Mouse (Mus musculus) frontal cortex, adult (tissue): ENCODE data around the gene Tmem97.
"Not testable (repeated sequence)": the region's sequence is repeated elsewhere in the genome, so short reads cannot be mapped to it uniquely, and the experiment has no call there.

Experiments
- ATAC-seq: cut with Nextera tagmentation; 2 replicates; pipeline ENCODE4 v1.9.2; 2017; ENCODE audit warnings: mild to moderate bottlenecking, moderate library complexity, mixed read lengths; ENCODE audit not compliant: low TSS enrichment

Tmem97 gene

DNA sequence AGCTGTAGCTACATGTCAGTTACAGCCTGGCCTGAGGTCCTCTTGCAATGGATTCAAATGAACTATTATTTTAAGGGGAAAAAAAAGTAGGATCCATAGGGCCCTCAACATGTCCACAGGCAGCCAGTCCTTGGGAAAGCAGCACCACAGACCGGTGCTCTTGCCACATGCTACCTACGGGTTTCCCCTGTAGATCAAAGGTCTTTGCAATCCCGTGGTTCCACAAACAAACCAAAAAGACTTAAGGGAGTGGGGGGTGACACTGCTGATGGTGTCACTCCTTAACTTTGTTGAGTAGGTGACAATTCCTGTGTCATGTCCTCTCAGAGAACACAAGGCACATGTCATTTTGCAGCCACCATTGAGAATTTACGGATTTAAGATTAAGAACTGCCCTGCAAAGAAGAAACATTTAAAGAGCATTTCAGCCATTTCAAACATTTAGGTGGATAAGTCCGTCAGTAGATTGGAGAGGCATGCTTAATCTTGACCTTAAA is 1.0 kb downstream of the Tmem97 start:
- ATAC-seq: no peak

DNA sequence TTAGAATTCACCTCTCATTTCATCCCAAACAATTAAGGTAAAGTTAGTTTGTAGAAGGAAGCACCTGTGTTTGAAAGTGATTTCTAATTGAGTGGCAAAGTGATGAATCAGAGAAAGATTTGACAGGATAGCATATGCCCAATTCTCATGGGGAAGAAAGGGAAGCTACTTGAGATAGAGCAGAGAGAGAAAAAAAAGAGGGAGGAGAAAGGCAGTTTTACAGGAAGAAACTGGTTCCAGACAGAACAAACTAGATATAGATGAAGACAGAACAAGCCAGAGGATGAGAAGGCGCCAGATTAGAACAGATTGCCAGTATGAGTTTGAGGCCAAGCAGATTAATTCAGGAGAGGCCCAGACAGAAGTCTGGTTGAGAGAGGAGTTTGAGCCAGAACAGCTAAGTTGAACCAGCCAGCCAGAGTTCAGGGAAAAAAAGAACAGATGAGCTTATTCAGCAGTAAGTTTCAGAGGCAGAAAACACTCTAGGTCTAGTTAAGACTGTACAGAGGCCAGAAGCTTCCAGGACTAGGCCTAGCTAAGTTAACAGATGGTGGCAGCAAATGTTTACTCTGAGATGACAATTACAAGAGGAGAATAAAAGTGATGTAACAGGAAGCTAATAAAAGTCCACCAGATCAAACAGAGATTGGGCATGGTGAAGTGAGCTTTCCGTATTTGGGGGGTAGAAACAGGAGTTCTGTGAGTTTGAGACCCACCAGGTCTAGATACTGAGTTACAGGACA is 2.7 kb downstream of the Tmem97 start:
- ATAC-seq: no peak

DNA sequence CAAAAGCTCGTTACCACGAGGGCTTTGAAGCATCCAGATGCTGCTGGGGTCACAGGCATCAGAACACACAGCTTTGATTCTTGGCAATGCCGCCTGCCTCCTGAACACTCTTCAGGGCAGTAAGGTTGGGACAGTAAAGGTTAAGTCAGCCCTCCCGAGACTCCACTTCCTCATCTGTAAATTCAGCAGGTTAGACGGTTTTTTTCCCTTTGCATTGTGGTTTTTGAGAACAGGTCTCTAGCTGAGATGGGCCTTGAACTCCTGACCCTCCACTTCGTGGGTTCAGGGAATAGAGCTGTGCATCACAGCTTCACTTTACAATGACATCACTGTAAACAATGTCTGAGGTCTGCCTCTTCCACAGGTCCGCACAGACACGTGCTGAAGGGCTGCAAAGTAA is 5.4 kb downstream of the Tmem97 start:
- no peak for ATAC-seq

DNA sequence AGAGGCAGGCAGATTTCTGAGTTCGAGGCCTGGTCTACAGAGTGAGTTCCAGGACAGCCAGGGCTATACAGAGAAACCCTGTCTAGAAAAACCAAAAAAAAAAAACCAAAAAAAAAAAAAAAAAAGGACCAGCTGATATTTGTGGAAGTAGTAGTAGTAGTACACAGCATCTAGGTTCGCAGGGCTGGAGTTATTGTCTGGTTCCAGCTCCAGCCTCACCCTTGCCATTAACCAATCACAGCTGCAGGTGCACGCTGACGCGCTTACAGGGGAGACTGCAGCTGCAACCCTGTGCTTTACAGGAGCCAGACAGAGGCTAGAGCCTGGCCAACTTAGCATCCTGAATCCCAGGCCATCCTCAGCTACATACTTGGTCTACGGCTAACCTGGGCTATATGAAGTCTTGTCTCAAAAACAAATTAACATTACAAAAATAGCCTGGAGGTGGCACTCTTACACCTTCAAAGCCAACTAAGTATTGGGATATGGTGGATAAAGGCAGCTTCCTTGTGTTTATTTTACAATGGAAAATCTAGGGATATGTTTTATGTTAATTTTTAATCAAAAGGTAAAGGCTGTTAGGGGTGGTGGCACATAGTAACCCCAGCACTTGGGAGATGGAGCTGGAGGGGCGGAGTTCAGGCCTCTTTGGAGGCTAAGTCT is 6.0 kb downstream of the Tmem97 start:
- no peak for ATAC-seq

DNA sequence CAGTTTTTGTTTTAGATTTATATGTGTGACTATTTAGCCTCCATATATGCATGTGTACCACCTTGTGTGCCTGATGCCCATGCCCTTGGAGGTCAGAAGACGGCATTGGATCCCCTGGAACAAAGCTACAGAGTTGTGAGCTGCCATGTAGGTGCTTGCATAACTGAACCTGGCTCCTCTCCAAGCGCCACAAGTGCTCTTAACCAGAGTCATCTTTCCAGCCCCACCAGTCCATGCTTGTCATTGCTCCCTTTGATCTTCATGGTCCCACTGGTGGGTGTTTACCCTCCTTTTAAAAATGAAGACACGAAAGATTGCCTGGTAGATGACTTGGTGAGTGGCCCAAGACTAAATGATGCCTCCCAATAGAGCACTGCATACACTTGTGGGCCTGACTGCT is 10.2 kb downstream of the Tmem97 start:
- ATAC-seq: no peak

DNA sequence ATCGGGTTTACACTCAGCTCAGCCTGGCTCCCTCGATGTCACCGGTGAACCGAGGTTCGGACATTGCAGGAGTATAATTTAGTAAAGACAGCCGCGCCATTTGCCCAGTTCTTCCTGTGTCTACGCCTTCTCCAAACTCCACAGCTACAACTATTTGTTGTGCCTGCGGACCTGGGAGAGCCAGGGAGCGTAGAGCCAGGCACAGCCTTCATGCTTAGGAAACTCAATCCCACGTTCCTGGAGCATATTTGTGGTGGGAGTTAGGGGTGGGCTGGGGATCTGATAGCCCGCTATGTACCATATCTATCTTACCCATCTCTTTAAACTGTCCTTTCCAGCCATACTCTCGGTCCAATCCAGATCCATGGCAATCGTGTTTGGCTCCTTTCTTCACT is 13.9 kb downstream of the Tmem97 start:
- no peak; the same call in 1 of the 2 replicates for ATAC-seq

DNA sequence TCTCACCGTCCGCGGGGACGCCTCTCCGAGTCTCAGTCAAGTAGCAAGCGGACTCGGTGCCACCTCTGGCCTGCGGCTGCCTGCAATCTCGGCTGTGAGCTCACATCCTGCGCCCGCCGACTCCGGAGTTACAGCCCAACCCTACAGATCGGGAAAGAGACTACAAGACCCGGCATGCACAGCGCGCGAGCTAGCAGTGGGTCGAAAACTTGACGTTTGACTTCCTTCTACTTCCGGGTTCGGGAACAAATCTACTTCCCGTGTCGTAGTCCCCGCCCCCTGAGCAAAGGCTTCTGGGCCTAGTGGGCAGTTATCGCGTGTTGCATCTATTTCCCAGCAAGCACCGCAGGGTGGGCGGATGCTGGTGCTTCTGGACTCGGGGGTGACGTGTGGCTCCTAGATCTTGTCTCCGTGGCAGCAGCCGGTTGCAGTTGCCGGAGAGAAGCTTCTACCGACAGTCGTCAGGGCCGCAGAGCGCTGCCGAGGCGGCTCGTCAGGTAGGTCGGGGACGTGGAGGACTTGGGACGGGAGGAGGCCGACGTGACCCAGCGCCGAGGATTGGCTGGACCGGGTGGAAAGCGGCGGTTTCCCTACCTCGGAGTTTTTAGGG is 14.4 kb downstream of the Tmem97 start, which contains the start of the genes Tnfaip1 and Ift20:
Tnfaip1 (minus strand) TSS at position 253 of the 610 bp plus-strand sequence.
Ift20 (plus strand) TSS at position 282 of the 610 bp plus-strand sequence.
- ATAC-seq: peak; percentile 96

DNA sequence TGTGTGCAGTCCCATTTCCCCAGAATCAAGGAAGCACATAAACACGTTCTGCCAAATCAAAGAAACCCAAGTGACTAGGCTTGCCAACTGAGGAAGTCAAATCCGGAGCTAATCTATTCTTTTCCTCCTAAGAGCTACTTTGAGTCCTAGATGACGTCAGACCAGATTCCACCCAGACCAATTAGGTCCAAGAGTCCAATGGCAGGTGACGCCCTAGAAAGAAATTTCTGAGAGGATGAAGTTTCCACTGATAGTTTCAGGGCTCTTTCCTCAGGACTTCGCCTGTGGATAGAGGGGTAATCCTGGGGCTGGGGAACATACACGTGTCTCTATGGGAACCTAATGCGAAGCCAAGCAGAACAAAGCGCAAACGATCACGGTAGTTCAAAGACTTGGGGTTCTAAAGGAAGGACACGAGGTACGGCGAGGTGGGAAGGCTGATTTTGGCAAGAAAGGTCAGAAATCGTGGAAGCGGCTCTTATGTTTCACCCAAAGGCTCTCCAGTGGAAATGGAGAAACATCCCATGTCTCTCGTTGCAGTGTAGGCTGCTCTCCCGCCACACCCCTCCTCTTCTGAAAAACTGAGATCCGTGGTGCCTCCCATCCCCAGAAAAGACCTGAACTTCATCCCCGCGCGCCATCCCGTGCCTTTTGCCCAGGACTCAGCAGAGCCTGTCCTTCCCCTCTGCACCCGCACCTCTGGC is 15.0 kb downstream of the Tmem97 start:
- 0 out of 2 replicates have a peak, but pooled peaks have one; percentile 9 for ATAC-seq

DNA sequence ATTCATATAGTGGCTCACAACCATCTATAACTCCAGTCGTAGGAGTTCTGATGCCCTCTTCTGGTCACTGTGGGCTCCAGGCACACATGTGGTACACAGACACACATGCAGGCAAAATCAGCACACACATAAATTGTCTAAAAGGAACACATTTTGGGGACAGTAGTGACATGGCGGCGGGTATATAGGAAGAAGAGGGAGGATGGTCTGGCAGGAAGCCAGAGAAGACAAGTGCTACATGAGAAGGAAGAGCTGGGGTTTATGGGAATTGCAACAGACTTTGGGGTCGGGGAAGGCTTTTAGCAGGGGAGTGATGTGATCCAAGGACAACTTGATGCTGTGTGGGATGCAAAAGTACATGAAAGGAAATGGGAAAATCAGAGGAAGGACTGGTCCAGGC is 16.1 kb downstream of the Tmem97 start:
- no peak for ATAC-seq

DNA sequence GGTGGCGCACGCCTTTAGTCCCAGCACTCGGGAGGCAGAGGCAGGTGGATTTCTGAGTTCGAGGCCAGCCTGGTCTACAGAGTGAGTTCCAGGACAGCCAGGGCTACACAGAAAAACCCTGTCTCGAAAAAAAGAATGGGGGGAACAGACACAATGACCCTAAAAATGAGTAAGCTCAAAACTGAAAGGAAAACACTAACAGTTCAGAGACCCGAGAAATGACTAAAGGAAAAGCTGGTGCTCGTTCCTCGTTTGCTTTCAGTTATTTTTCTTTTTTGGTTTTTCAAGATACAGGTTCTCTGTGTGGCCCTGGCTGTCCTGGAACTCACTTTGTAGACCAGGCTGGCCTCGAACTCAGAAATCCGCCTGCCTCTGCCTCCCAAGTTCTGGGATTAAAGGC is 19.1 kb downstream of the Tmem97 start:
- ATAC-seq: not testable (repeated sequence)

DNA sequence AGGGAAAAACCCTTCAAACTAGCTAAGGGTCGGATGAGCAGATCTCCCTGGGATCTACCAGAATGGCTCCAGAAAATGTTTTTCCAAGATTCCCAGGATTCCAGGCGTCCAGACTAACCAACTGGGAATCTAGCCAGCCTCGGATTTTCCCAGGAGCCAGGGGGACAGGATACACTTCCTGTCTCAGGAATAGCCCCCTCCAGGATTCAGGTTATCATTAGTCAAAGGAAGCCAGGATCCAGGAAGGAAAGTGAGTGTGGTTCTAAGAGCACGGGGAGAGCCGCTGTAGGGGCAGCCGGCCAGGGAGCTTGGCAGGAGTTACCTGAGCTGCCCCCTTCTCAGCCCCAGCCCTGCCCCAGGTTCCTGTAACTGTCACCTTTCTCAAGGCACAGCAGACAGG is 19.5 kb downstream of the Tmem97 start:
- ATAC-seq: no peak

DNA sequence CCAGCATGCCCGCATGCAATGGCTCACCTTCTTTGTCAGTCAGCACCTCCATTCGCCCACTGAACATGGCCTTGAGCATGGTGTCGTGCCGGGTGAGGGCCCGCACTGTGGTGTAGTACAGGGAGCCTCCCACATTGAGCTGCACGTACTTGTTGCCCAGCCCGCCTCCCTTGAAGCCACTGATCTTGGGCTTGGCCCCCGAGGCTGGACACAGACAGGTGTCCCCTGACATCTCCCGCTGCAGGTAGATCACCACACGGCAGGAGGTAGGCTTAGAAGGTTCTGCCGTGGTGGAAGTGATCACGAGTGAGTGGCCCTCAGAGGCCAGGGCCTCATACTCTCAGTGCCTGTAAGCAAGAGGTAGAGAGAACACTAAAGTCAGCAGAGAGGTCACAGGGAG is 20.6 kb downstream of the Tmem97 start:
- ATAC-seq: no peak

DNA sequence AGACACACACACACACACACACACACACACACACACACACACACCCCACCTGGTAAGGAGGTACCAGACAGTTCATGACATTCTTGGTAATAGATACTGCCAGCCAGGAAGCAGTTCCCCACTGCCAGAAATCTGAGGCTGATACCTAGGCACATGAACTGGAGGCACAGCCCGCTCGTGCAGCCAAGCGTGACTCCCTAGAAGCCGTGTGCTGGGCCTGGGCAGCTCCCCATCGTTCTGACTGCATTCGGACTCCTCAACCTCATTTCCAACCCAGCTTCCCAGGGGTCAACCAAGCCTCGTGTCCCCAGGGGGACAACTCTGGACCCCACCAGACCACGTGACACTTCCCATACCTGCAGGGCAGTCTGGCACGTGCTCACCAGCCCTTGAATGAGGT is 21.9 kb downstream of the Tmem97 start:
- ATAC-seq: no peak

DNA sequence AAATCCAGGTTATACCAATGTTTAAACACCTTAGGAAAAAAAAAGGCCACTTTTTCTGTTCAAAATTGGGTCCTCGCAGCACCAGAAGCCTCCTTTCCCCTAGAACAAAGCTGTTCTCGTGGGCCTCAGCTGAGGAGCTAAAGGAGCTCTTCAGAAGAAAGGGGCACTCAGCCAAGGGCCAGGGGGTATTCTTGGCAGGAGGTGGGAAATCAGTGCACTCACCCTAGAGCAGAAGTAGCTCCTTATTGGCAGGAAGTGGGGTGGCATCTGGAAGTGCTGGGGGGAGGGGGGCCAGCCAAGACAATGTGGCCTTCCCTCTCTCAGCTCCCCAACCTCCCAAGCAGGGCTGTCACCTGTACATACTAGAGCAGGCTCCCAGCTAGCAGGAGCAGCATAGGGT is 25.7 kb downstream of the Tmem97 start:
- ATAC-seq: no peak

DNA sequence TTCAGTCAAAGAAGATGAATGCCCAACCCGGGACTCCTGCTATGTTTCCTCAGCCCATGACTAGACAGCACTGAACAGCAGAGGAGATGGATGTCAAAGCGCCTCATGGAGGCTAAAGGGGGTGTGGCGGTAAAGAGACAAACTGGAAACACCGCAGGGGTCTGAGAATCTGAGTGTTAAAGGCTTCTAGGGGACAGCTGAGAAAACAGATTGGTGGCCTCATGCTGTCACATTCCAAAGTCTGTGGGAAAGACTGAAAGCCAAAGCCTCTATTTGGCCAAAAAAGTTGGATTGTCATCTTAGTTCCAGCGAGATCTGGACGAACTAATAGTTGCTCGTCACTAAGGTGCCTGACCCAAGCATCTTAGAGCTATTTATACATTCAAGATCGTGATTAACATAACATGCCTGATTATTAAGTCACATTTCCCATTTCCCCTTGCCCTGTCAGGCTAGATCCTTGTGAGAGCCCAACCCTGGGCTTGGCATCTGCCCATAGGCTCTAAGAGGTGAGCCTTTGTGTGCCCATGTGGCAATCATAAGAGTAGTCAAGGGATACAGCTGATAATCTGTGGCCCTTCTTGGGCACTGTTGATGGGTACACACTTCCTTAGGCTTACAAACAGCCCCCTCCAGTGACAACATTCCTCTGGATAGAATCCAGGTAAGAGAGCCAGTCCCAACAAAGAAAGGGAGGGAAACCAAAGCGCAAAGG is 27.2 kb downstream of the Tmem97 start:
- no peak for ATAC-seq

DNA sequence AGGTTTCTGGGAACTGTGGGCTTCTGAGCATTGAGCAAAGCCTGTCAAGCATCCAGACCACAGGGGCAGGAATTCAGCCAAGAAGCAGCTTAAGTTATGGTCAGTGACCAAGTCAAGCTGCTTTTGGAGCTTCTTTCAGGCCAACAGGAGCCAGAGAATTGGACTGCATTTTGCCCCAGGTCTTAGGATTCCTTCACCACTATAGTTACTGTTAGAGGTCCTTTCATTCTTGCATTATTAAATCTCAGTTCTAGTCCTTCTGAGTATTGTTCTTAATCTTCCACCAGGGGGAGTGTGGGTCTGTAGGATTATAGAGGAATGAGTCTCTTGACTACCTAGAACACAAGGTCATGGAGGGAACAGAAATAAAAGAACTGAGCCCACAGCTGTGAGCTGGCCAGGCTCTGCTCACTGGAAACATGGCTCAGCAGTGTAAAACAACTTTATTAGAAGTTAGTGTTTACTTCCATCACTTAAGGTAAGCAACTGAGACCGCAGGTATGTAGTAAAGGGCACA is 28.0 kb downstream of the Tmem97 start:
- no peak for ATAC-seq

DNA sequence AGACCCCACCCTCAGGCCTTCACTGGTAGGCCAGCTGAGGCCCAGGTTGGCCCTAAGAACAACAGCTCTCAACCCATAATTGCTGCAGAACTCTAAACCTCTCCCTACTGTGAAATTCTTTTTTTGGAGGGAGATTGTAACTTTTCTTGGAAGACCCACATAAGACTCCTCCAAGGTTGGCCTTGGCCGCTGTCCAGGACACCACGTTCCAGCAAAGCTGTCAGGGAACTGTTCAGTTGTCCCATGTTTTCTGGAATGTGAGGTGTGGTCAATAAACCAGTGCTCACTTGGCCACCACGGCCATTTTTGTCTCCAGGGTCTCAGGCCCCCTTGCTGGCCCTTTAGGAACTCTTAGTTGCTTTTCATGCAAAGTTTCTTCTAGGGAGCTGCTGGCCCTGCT is 28.7 kb downstream of the Tmem97 start:
- no peak for ATAC-seq

DNA sequence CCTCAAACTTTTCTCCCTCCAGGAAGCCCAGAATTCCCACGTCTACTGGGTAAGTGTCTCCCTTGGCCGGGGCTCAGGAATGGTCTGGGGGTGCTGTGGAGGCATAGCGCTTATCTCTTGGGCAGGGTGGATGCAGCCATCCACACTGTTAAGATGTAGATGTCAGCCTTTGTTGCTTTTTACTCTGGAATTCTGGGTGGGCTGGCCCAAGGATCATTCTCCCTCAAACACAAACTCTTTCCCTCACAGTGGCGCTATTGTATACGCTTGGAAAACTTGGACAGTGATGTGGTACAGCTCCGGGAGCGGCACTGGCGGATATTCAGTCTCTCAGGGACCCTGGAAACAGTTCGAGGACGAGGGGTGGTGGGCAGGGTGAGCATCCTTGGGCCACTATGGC is 31.6 kb downstream of the Tmem97 start:
- no peak for ATAC-seq

DNA sequence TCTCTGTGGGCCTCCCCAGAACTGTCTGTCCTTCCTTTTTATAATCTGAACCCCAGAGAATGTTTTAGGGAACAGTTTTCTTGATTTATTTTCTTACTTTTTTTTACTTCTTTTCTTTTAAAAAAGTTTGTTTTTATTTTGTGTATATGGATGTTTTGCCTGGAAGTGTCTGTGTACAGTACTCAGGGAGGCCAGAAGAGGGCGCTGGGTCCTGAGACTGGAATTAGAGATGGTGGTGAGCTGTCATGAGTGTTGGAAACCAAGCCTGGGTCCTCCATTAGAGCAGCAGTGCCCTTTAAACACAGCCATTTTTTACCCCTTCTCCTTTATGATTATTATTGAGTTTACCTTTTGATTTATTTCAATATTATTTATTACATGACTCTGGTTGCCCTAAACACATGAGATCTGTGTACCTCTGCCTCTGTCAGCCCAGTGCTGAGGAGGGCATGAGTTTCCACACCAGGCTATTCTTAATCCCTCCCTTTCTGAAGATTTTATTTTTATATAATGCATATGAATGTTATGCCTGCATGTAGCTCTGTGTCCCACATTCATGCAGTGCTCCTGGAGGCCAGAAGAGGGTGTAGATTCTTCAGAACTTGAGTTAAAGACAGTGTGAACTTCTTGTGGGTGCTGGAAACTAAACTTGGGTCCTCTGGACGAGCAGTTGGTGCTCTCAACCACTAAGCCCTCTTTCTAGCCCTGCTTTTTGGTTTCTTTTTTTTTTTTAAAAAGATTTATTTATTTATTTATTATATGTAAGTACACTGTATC is 34.8 kb downstream of the Tmem97 start:
- ATAC-seq: no peak

DNA sequence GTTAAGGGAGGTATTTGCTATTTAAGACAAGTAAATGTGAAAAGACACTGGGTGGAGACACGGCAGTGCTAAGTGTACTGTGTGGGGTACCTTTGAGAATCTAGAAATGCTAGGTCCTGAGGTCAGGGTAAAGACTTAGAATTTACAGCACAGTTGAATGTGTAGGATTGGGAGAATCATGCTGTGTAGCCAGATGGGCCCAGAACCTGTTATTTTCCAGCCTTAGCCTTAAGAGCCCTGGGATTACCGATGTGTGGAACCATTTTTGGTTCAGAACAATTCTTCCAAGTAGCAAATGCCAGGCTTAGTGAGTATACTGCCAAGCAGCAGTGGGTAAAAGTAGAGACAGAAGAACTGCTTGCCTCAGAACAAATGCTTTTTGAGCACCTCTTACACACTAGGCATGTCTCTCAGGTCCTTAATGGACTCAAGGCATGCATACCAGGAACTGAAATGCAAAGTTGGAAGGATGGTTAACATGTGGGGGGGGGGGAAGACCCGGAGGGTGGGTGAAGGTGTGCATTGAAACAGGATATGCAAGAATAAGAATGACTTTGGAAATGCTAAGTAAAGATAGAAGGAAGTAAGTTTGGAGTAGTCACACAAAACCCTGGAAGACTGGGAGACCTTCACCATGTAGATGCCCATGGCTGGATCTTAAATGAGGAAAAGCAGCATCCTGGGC is 37.3 kb downstream of the Tmem97 start:
- ATAC-seq: peak; percentile 20; the same call in 1 of the 2 replicates
